ENCODE assay signal across 19 mouse cellular contexts in the genomic region with DNA sequence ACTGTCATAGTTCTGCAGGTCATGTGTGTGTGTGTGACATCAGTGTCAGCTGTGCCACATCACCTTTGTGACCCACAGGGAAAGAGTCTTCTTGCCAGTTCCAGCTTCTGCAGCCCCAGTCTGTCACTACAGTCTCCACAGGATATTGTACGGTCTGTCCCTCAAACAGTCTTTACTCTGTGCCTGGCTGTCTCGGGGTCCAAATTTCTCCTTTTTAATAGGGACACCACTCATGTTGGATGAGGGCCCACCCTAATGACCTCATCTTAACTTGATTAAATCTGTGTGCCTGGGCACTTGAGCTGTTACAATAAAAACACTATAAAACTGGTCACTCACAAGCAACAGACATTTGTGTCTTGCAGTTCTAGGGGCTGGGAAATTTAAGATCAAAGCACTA.
"Had no signal": no experiment of that assay in that cellular context is flagged by ENCODE, and none has a peak within 500 bp of the region (broad histone marks: within the 10 kb centered on the region; RNA-seq: fewer than 3 reads in every experiment).

No protein-coding gene starts in this region.

- H3K4me2 ChIP-seq: lung, embryonic 14.5 days; midbrain, embryonic 12.5 days; neural tube, embryonic 13.5 days; neural tube, embryonic 15.5 days had no signal

- H3K27ac ChIP-seq: midbrain, embryonic 10.5 days; midbrain, embryonic 12.5 days; neural tube, embryonic 13.5 days; neural tube, embryonic 15.5 days had no signal

- H3K27me3 ChIP-seq: neural tube, embryonic 13.5 days; neural tube, embryonic 15.5 days had no signal

- DNase-seq: lung, adult 18-20 months; lung, embryonic 14.5 days; lung, postnatal 10 days; lung, postnatal 4 days; midbrain, embryonic 14.5 days; retina, postnatal 1 day; right cerebral cortex, adult 18-20 months; right cerebral cortex, postnatal 25 days; right cerebral cortex, postnatal 4 days; spleen, adult 18-20 months; thymus, adult 2 months; thymus, postnatal 25 days; thymus, postnatal 4 days had no signal

- H3K36me3 ChIP-seq: midbrain, embryonic 10.5 days; midbrain, embryonic 12.5 days; neural tube, embryonic 13.5 days; neural tube, embryonic 15.5 days had no signal

- H3K9me3 ChIP-seq: midbrain, embryonic 10.5 days; midbrain, embryonic 12.5 days; neural tube, embryonic 13.5 days; neural tube, embryonic 15.5 days had no signal

- H3K9ac ChIP-seq: lung, embryonic 14.5 days; midbrain, embryonic 12.5 days; neural tube, embryonic 13.5 days; neural tube, embryonic 15.5 days had no signal

- ATAC-seq: midbrain, embryonic 16.5 days had no signal

- H3K4me3 ChIP-seq: midbrain, embryonic 10.5 days; midbrain, embryonic 12.5 days; myocyte; neural tube, embryonic 13.5 days; neural tube, embryonic 15.5 days had no signal
